Mouse (Mus musculus) embryonic facial prominence, embryonic 15.5 days (tissue): ENCODE results near the gene Gm27029. TPM values are rescaled to one million over a fixed set of nuclear protein-coding genes. Genes with fewer than 3 reads are reported as not detected.
A peak's percentile ranks its signal among the peaks of the same experiment; 100 is the strongest.
"Not testable (repeated sequence)": the region's sequence is repeated elsewhere in the genome, so short reads cannot be mapped to it uniquely, and the experiment has no call there.

Experiments
- ATAC-seq: fragments of 200-750 bp; cut with Nextera tagmentation; 2 replicates; pipeline ENCODE4 v1.8.0; 2017; ENCODE audit warnings: low read depth, moderate TSS enrichment; ENCODE audit not compliant: insufficient number of reproducible peaks, low FRiP score, low TSS enrichment
- H3K27ac ChIP-seq: fragments of 300-500 bp; sonication (generic); replicated peaks from 2 replicates; pipeline ENCODE4 v1.5.1; 2015; ENCODE audit warnings: mild to moderate bottlenecking, inconsistent platforms
- H3K27me3 ChIP-seq: fragments of 300-500 bp; sonication (generic); 2 replicates; pipeline ENCODE4 v1.6.1; 2015; ENCODE audit warnings: inconsistent platforms
- H3K36me3 ChIP-seq: fragments of 300-500 bp; sonication (generic); 2 replicates; pipeline ENCODE4 v1.6.1; 2015; ENCODE audit warnings: mild to moderate bottlenecking, inconsistent platforms
- H3K4me1 ChIP-seq: fragments of 300-500 bp; sonication (generic); 2 replicates; pipeline ENCODE4 v1.6.1; 2015; ENCODE audit warnings: inconsistent platforms
- H3K4me2 ChIP-seq: fragments of 300-500 bp; sonication (generic); replicated peaks from 2 replicates; pipeline ENCODE4 v1.6.1; 2015; ENCODE audit warnings: mild to moderate bottlenecking, inconsistent platforms
- H3K4me3 ChIP-seq: fragments of 300-500 bp; sonication (generic); replicated peaks from 2 replicates; pipeline ENCODE4 v1.5.1; 2015; ENCODE audit warnings: mild to moderate bottlenecking, inconsistent platforms
- H3K9ac ChIP-seq: fragments of 300-500 bp; sonication (generic); 2 replicates; pipeline ENCODE4 v1.6.1; 2015; ENCODE audit warnings: inconsistent platforms
- H3K9me3 ChIP-seq: fragments of 300-500 bp; sonication (generic); replicated peaks from 2 replicates; pipeline ENCODE4 v1.6.1; 2016; ENCODE audit warnings: inconsistent platforms
- WGBS: fragments of 180-500 bp; shearing (Covaris S2); methylation state at CpG from one replicate; pipeline ENCODE4 v1.1.7; 2015; 5-methylcytosine and 5-hydroxymethylcytosine counted together
- polyA plus RNA-seq: library from polyadenylated mRNA; unstranded; fragments of >200 nt; fragmentation: Nextera tagmentation; extraction: Ambion mirVana; gene quantifications from 2 replicates; pipeline ENCODE4 v1.2.1, GENCODE M21; 2015

Gene Gm27029
- polyA plus RNA-seq, 1 experiment from 2014 or later, result 9.7 TPM

GRCm38 (mm10) chr11:101454702-101455101 is 30.1 kb upstream of the Gm27029 start:
- Histone ChIP-seq H3K27ac (peak overlapping the region; percentile 51; the same call in 1 of the 2 replicates), H3K36me3 (peaks cover 21% of the 10 kb centered on the region; the same call in 1 of the 2 replicates), H3K27me3 (no peaks in the 10 kb centered on the region), H3K4me3 (no peak overlapping the region), H3K9ac (no peak overlapping the region), H3K4me2 (no peak overlapping the region), H3K9me3 (no peaks in the 10 kb centered on the region), H3K4me1 (peaks cover 13% of the 10 kb centered on the region; the same call in 1 of the 2 replicates)
- 23% methylated on average over 6 of the region's 6 CpGs for WGBS
- ATAC-seq, result no peak

DNA sequence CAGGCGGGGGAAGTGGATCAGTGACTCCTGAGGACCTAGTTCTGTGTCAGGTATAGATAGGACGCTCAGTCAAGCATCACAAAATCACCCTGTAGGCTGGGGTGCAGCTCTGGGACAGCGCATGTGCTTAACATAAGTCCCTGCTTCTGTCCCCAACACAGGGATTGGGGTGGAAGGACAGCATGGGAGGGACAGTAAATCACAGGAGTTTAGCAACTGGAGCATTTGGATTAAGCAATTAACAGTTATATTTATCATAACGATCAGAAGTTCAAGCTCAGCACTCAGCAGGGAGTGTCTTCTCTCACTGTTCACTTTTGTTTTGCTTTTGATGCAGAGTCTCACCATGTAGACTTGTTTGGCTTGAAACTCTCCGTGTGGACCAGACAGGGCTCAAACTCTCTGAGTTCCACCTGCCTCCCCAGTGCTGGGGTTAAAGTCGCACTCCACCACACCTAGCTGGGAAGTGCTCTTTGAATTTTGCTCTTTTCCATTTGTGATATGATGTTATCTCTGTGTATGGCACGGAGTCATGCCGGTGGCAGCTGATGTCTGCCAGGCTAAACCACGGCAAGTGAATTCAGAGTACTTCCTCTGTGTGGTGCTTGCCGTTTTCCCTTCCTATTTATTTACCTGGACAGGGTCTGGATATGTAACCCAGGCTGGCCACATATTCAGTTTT is 27.6 kb upstream of the Gm27029 start:
- no peaks in the 10 kb centered on the region; the same call in 1 of the 2 replicates for H3K36me3 ChIP-seq
- WGBS, result 63% methylated on average over 10 of the region's 10 CpGs
- H3K4me2 ChIP-seq, result no peak overlapping the region
- H3K27me3 ChIP-seq, result no peaks in the 10 kb centered on the region
- H3K4me1 ChIP-seq, result peaks cover 25% of the 10 kb centered on the region; the same call in 1 of the 2 replicates
- H3K4me3 ChIP-seq, result no peak overlapping the region
- H3K27ac ChIP-seq, result no peak overlapping the region
- H3K9me3 ChIP-seq, result no peaks in the 10 kb centered on the region
- H3K9ac ChIP-seq, result no peak overlapping the region
- no peak for ATAC-seq

- Histone ChIP-seq H3K4me2 (no peak overlapping the region), H3K27ac (no peak overlapping the region), H3K4me3 (no peak overlapping the region), H3K9ac (no peak overlapping the region), H3K36me3 (no peaks in the 10 kb centered on the region), H3K27me3 (no peaks in the 10 kb centered on the region), H3K4me1 (peaks cover 25% of the 10 kb centered on the region; the same call in 1 of the 2 replicates), H3K9me3 (no peaks in the 10 kb centered on the region)
- no peak for ATAC-seq
- WGBS, result 89% methylated on average over 10 of the region's 10 CpGs
These were observed 26.9 kb upstream of the Gm27029 start for GRCm38 (mm10) chr11:101451536-101451935.

GRCm38 (mm10) chr11:101450394-101450793 is 25.8 kb upstream of the Gm27029 start:
- H3K36me3 ChIP-seq, result peaks cover 6% of the 10 kb centered on the region
- H3K9ac ChIP-seq, result no peak overlapping the region
- no peak for ATAC-seq
- H3K27ac ChIP-seq, result no peak overlapping the region
- H3K27me3 ChIP-seq, result no peaks in the 10 kb centered on the region
- H3K4me2 ChIP-seq, result no peak overlapping the region
- H3K4me1 ChIP-seq, result peaks cover 25% of the 10 kb centered on the region; the same call in 1 of the 2 replicates
- H3K4me3 ChIP-seq, result no peak overlapping the region
- no peaks in the 10 kb centered on the region for H3K9me3 ChIP-seq
- 81% methylated on average over 3 of the region's 3 CpGs for WGBS

DNA sequence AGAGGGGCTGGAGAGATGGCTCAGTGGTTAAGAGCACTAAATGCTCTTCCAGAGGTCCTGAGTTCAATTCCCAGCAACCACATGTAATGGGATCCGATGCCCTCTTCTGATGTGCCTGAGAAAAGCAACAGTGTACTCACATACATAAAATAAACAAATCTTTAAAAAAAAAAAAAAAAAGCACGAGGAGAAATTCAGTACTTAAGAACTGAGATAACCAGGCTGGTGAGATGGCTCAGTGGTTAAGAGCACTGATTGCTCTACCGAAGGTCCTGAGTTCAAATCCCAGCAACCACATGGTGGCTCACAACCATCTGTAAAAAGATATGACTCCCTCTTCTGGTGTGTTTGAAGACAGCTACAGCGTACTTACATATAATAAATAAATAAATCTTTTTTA is 25.0 kb upstream of the Gm27029 start:
- WGBS, result 89% methylated on average over 4 of the region's 4 CpGs
- not testable (repeated sequence) for H3K9ac ChIP-seq, H3K27ac ChIP-seq, H3K27me3 ChIP-seq, H3K4me2 ChIP-seq, ATAC-seq, H3K4me3 ChIP-seq, H3K9me3 ChIP-seq
- Histone ChIP-seq H3K4me1 (peaks cover 23% of the 10 kb centered on the region; the same call in 1 of the 2 replicates), H3K36me3 (peaks cover 13% of the 10 kb centered on the region)

DNA sequence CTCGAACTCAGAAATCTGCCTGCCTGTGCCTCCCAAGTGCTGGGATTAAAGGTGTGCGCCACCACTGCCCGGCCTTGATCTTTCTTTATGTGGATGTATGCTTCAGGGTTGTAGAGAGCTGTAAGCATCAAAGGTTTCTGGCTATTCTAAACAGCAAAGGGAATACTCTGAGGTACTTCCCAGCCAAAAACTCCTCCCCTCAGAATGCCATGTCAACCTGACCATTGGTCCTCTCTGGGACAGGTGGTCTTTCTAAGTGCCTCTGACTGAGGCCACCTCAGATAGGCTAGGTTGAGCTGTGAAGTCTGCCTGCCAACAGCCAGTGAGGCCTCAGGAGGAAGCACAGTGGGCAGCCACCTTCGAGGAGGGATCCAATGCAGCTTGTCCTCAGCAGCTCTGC is 24.3 kb upstream of the Gm27029 start:
- ATAC-seq, result no peak
- H3K27ac ChIP-seq, result peak overlapping the region; percentile 71; the same call in 1 of the 2 replicates
- H3K9me3 ChIP-seq, result no peaks in the 10 kb centered on the region
- 83% methylated on average over 4 of the region's 4 CpGs for WGBS
- H3K36me3 ChIP-seq, result peaks cover 20% of the 10 kb centered on the region
- H3K4me2 ChIP-seq, result peak overlapping the region; percentile 45
- peaks cover 30% of the 10 kb centered on the region for H3K4me1 ChIP-seq
- peak overlapping the region; percentile 46 for H3K4me3 ChIP-seq
- no peaks in the 10 kb centered on the region for H3K27me3 ChIP-seq
- no peak overlapping the region for H3K9ac ChIP-seq

DNA sequence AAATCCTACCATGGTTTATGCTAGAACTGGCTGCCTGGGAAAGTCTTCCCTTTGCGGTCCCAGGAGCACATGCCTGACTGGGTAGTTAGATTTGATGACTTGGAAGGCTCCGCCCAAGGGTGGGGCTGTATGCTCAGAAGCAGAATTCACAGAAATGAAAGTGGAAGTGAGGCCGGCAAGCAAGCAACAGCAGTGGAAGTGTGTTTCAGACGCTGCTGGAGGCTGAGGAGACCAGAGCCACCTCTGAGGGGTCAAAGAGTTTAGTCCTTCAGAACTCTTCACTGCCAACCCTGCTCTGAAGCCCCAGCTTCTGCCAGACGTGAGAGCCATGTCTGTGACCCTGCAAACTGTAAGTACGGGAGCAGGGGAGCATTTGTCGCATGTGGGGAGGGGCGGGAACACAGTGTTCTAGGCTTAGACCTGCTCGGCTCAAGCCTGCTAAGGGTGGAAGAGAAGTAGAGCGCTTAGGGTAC is 23.7 kb upstream of the Gm27029 start, which contains the start of gene Ifi35:
Gene Ifi35, plus strand, starts transcription at position 134 of the 473 bp plus-strand sequence.
- H3K4me2 ChIP-seq, result peak within 1 kb of the TSS; percentile 45
- peak within 1 kb of the TSS; percentile 35; the same call in 1 of the 2 replicates for H3K9ac ChIP-seq
- peaks cover 24% of the 10 kb centered on the region for H3K36me3 ChIP-seq
- peaks cover 36% of the 10 kb centered on the region for H3K4me1 ChIP-seq
- WGBS, result 17% methylated on average over 10 of the region's 10 CpGs
- H3K4me3 ChIP-seq, result peak within 1 kb of the TSS; percentile 46
- H3K9me3 ChIP-seq, result no peaks in the 10 kb centered on the region
- no peaks in the 10 kb centered on the region for H3K27me3 ChIP-seq
- ATAC-seq, result peak; percentile 71; the same call in 1 of the 2 replicates
- peak within 1 kb of the TSS; percentile 71 for H3K27ac ChIP-seq

DNA sequence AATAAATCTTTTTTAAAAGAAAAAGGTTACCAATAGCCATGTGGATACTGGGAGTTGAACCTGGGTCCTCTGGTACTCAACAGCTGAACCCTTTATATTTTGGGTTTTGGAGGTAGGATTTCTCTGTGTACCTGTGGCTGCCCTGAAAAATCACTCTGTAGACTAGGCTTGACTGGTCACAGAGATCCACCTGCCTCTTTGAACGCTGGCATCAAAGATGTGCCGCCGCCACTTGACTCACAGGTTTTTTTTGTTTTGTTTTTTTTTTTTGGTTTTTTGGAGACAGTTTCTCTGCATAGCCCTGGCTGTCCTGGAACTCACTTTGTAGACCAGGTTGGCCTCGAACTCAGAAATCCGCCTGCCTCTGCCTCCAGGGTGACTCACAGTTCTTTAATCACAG is 23.2 kb upstream of the Gm27029 start:
- Histone ChIP-seq H3K9ac (no peak overlapping the region), H3K27ac (peak overlapping the region; percentile 71), H3K27me3 (no peaks in the 10 kb centered on the region), H3K4me1 (peaks cover 38% of the 10 kb centered on the region), H3K4me2 (peak overlapping the region; percentile 45), H3K4me3 (no peak overlapping the region), H3K9me3 (no peaks in the 10 kb centered on the region), H3K36me3 (peaks cover 24% of the 10 kb centered on the region)
- 71% methylated on average over 5 of the region's 5 CpGs for WGBS
- no peak for ATAC-seq

DNA sequence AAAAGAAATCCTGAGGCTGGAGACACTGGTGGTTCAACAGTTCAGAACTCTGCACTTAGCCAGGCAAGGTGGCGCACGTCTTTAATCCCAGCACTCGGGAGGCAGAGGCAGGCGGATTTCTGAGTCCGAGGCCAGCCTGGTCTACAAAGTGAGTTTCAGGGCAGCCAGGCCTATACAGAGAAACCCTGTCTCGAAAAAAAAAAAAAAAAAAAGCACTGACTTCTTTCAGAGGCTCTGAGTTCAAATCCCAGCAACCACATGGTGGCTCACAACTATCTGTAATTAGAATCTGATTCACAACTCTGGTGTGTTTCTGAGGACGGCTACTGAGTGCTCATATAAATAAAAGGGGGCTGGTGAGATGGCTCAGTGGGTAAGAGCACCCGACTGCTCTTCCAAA is 22.3 kb upstream of the Gm27029 start:
- Histone ChIP-seq H3K36me3 (peaks cover 24% of the 10 kb centered on the region), H3K4me1 (peaks cover 35% of the 10 kb centered on the region)
- not testable (repeated sequence) for H3K4me2 ChIP-seq, H3K9ac ChIP-seq, H3K27me3 ChIP-seq, ATAC-seq, H3K27ac ChIP-seq, H3K4me3 ChIP-seq, H3K9me3 ChIP-seq
- WGBS, result 92% methylated on average over 8 of the region's 8 CpGs

GRCm38 (mm10) chr11:101446319-101446718 is 21.7 kb upstream of the Gm27029 start:
- Histone ChIP-seq H3K4me3 (no peak overlapping the region), H3K9ac (no peak overlapping the region), H3K9me3 (no peaks in the 10 kb centered on the region), H3K27ac (no peak overlapping the region), H3K4me2 (no peak overlapping the region), H3K27me3 (no peaks in the 10 kb centered on the region), H3K4me1 (peaks cover 30% of the 10 kb centered on the region), H3K36me3 (peaks cover 24% of the 10 kb centered on the region)
- 100% methylated on average over 1 of the region's 1 CpGs for WGBS
- ATAC-seq, result no peak

DNA sequence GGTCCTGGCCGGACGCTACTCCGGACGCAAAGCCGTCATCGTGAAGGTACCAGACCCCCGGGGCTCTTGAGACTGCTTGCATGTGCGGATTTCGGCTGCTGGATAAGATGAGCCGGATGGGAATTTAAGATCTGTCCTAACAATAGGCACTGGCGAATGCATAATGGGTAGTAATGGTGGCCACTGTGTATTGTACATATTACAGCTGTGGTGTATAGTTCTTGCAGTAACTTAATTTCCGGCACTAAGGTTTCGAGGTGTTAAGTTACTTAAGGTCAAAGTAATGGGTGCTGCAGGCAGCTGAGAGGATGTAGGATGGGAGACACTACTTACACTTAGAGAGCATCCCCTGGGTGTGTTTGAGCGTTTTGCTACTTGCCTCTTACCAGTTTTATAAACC is 18.2 kb upstream of the Gm27029 start:
- peak overlapping the region; percentile 53 for H3K4me2 ChIP-seq
- peaks cover 16% of the 10 kb centered on the region for H3K4me1 ChIP-seq
- H3K27ac ChIP-seq, result peak overlapping the region; percentile 92
- H3K4me3 ChIP-seq, result peak overlapping the region; percentile 79
- 0% methylated on average over 14 of the region's 14 CpGs for WGBS
- peaks cover 24% of the 10 kb centered on the region for H3K36me3 ChIP-seq
- peak overlapping the region; percentile 56 for H3K9ac ChIP-seq
- ATAC-seq, result no peak
- H3K27me3 ChIP-seq, result no peaks in the 10 kb centered on the region
- no peaks in the 10 kb centered on the region for H3K9me3 ChIP-seq
